Mouse (Mus musculus): ENCODE measurements at regions not wholly inside any gene's neighbourhood (a gene's known extent, or its start where the extent isn't known, plus 50 kb on each side); places are given as distances from the start of the nearest gene placed in this dataset.
"Not testable (repeated sequence)": the region's sequence is repeated elsewhere in the genome, so short reads cannot be mapped to it uniquely, and the experiment has no call there.

GRCm38 (mm10) chr17:94866630-94867029, 116.8 kb upstream of the Mettl4 start:
- intact Hi-C loops (cut with DNase I) = no loop called here
- DNase-seq (ENCODE audit: low spot score) = no peak

DNA sequence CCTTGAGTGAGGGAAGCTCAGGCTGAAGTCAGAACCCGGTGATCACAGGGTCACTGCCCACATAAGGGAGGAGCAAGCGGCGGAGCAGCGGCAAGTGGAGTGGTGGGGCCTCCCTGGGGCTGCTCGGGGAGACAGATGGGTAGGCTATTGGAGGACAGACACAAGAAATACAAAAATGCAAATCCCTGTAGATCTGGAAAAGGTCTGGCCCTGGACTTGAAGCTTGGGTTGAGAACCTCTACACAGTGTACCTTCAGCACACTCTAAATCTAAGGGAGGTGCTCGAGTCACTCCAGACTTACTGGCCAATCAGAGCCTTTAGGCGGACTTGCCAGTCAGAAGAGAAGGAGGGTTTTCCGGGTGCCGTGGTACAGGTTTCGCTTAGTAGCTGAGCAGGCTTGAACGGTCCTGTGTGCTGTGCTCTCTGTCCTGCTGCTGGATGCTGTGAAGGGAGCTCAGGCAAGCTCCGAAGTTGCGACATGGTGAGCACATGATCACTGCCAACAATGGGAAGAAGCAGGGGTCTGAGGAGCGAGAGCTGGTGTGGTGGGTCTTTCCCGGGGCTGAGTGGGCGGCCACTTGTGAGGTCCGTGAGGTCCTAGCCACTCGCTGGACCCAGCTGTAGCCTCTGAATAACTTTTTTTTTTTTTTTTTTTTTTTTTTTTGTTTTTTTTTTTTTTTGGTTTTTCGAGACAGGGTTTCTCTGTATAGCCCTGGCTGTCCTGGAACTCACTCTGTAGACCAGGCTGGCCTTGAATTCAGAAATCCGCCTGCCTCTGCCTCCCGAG, 114.9 kb upstream of the Mettl4 start:
- peak; percentile 65 for DNase-seq (ENCODE audit: low spot score)
- intact Hi-C loops (cut with DNase I) = not testable (repeated sequence)

DNA sequence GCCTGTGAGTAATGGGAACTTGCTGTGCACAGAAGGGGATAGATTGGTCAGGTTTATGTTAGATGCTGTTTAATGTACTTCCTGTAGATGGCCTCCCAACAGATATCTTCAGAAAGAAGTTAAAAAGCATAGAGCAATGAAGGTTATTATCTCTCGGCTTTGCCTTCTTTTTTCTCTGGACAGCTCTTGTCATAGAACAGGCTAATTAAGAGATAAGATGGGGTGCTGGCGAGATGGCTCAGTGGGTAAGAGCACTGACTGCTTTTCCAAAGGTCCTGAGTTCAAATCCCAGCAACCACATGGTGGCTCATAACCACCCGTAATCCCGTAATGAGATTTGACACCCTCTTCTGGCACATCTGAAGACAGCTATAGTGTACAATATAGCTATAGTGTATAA, 104.9 kb upstream of the Mettl4 start:
- intact Hi-C loops (cut with DNase I); DNase-seq (ENCODE audit: low spot score): not testable (repeated sequence)

DNA sequence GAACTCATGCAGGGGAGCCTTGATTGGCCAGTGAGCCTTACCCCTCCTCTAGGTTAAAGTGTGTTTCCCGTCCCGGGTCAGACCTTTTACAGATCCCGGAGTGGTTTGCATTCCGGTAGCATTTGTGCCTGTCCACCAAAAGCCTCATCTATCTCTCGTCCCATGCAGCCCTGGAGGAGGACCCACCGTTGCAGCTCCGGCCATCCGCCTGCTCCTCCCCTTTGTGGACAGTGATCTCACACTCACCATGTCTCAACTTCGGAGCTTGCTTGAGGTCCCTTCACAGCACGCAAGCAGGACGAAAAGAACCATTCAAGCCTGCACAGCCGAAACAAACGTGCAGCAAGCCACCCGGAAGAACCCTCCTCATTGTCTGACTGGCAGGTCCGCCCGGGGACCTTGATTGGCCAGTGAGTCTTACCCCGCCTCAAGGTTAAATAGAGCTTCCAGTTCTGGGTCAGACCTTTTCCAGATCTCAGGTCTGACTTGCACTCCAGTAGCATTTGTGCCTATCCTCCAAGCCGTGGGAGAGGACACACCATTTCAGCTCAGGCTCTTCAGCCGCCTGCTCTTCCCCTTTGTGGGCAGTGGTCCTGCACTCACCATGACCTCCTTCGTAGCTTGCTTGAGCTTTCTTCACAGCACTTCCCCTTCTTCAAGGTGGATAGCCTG, 84.8 kb upstream of the Mettl4 start:
- intact Hi-C loops (cut with DNase I) = no loop called here
- DNase-seq (ENCODE audit: low spot score) = peak; percentile 71

DNA sequence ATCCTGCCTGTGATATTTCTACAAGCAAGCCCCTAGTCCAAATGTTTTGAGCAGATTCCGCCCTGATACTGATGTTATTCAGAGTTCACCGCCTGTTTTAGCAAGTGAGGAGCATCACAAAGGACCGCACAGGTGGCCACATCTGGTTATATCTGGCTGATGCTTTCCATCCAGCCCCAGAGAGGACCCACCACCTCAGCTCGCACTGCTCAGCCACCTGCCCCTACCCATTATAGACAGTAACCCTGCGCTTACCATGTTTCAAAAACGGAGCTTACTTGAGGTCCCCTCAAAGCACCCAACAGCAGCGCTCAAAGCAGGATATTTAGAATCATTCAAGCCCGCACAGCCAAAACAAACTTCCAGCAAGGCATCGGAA, 84.2 kb upstream of the Mettl4 start:
- intact Hi-C loops (cut with DNase I); DNase-seq (ENCODE audit: low spot score): not testable (repeated sequence)

DNA sequence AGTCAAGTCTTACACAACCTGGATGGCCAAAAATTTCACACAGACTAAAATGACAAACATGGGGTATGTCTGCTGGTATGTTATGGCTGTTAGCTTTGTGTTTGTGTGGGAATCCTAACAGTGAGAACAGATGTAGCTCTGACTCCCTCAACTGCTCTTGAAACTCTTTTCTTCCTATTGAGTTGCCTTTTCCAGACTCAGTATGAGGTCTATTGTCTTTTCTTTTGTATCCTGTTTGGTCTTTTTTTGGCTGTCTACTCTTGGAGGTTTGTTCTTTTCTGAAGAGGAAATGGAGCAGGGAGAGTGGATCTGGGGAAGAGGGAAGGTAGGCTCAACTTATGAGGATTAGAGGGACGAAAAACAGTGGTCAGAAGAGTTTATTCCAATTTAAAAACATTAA, 76.6 kb upstream of the Mettl4 start:
- DNase-seq (ENCODE audit: low spot score); intact Hi-C loops (cut with DNase I): not testable (repeated sequence)

- no peak for DNase-seq (ENCODE audit: low spot score)
- intact Hi-C loops (cut with DNase I) = no loop called here
Observed at GRCm38 (mm10) chr17:94808758-94809157, 58.9 kb upstream of the Mettl4 start.

Data from heart, postnatal 25 days (tissue).